ENCODE assay signal across 20 mouse cellular contexts in genomic region chr11:107054870-107055269, GRCm38 (mm10).
"Had no signal": no experiment of that assay in that cellular context is flagged by ENCODE, and none has a peak within 500 bp of the region (broad histone marks: within the 10 kb centered on the region; RNA-seq: fewer than 3 reads in every experiment).

No protein-coding gene starts in this region.

- H3K9me3 ChIP-seq: kidney, embryonic 15.5 days; limb, embryonic 12.5 days; limb, embryonic 15.5 days; midbrain, embryonic 12.5 days; neural tube, embryonic 13.5 days; stomach, embryonic 15.5 days had no signal

- H3K4me1 ChIP-seq: kidney, embryonic 15.5 days; limb, embryonic 12.5 days; limb, embryonic 15.5 days; midbrain, embryonic 12.5 days; neural tube, embryonic 13.5 days; stomach, embryonic 15.5 days had no signal

- ATAC-seq: intestine, postnatal 0 days; lung, postnatal 0 days; midbrain, embryonic 16.5 days had no signal

- H3K4me2 ChIP-seq: kidney, embryonic 15.5 days; limb, embryonic 12.5 days; limb, embryonic 15.5 days; lung, embryonic 14.5 days; midbrain, embryonic 12.5 days; neural tube, embryonic 13.5 days; stomach, embryonic 15.5 days had no signal

- DNase-seq: kidney, adult 2 months; kidney, postnatal 10 days; kidney, postnatal 36 days; left cerebral cortex, postnatal 4 days; lung, embryonic 14.5 days; retina, postnatal 1 day; right cerebral cortex, postnatal 25 days; spleen, adult 18-20 months; thymus, postnatal 25 days had no signal

- H3K4me3 ChIP-seq: kidney, embryonic 15.5 days; limb, embryonic 12.5 days; limb, embryonic 15.5 days; midbrain, embryonic 12.5 days; myocyte; neural tube, embryonic 13.5 days; stomach, embryonic 15.5 days had no signal

- H3K9ac ChIP-seq: kidney, embryonic 15.5 days; limb, embryonic 12.5 days; limb, embryonic 15.5 days; lung, embryonic 14.5 days; midbrain, embryonic 12.5 days; neural tube, embryonic 13.5 days; stomach, embryonic 15.5 days had no signal

- H3K27ac ChIP-seq: kidney, embryonic 15.5 days; limb, embryonic 12.5 days; limb, embryonic 15.5 days; macrophage; midbrain, embryonic 12.5 days; neural tube, embryonic 13.5 days; stomach, embryonic 15.5 days had no signal

- H3K27me3 ChIP-seq: kidney, embryonic 15.5 days; limb, embryonic 12.5 days; limb, embryonic 15.5 days; midbrain, embryonic 12.5 days; neural tube, embryonic 13.5 days; stomach, embryonic 15.5 days had no signal
